Mouse (Mus musculus): Measurements from ENCODE around the gene Gm39115.
A peak's percentile ranks its signal among the peaks of the same experiment; 100 is the strongest.
"Not testable (repeated sequence)": the region's sequence is repeated elsewhere in the genome, so short reads cannot be mapped to it uniquely, and the experiment has no call there.

Gm39115 gene

GRCm38 (mm10) chr7:142135934-142136333 lies at the start of gene Gm39115:
Gm39115 (minus strand) TSS chr7:142136034.
- DNase-seq (ENCODE audit: extremely low spot score, low spot score): not testable (repeated sequence)

DNA sequence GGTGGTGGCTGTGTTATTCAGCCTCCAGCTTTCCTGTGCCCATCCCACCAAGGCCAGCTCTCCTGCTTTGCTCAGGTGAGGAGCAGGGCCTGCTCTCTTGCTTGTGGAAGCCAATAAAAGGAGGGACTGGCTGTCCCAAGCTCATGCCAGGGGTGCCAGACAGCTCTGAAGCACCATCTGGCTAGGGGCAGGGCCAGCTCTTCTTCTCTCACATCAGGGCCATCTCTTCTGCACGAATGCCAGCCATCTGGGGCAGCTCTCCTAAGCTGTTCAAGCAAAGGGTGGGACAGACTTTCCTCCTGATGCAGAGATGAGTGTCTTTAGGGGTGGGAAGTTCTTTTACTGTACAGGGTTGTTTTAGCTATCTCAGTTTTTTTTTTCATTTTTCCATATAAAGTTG lies 45.2 kb upstream of the Gm39115 start:
- no peak for DNase-seq (ENCODE audit: extremely low spot score, low spot score)

- no peak for DNase-seq (ENCODE audit: extremely low spot score, low spot score)
These were observed 42.9 kb upstream of the Gm39115 start for GRCm38 (mm10) chr7:142178685-142179084.

- not testable (repeated sequence) for DNase-seq (ENCODE audit: extremely low spot score, low spot score)
These were observed 40.1 kb upstream of the Gm39115 start, which contains the start of gene Krtap5-2 for GRCm38 (mm10) chr7:142175905-142176304. Krtap5-2 (minus strand) TSS chr7:142176005.

DNA sequence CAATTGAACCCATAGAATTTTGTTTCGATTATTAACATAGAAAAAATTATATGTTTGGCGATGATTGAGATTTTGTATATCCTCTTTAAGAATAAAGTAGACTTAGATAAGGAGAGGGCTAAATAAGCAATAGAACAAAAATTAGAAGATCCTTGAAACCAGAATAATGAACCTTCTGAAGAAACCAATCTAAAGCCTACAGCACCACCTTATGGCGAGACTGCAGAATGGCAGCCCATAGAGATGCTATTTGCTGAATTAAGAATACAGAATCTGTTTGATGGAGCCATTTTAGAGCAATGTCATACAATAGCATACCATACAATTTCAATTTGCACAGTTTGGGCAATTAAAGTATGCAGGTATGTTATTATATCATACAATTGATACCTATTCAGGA lies 34.0 kb upstream of the Gm39115 start:
- DNase-seq (ENCODE audit: extremely low spot score, low spot score): no peak

- not testable (repeated sequence) for DNase-seq (ENCODE audit: extremely low spot score, low spot score)
These were observed 29.8 kb upstream of the Gm39115 start, which contains the start of gene Gm4553 for GRCm38 (mm10) chr7:142165639-142166038. Gm4553 (minus strand) TSS chr7:142165739.

DNA sequence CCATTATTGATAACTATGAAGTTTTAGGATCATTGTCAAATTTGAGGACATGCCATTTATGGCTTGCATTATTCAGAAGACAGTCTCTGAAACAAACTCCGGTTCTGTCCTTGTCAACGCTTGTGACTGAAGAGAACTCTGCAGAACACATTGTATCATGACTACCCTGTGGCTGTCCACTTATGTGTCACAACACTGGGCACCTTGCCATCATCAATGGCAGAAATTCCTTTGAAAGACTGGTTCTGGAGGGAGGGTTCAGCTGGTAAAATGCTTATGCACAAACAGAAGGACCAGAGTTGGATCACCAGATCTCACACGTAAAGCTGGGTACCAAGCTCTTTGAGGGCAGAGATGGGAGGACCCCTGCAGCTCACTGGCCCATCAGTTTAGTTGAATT lies 23.5 kb upstream of the Gm39115 start:
- no peak for DNase-seq (ENCODE audit: extremely low spot score, low spot score)

GRCm38 (mm10) chr7:142157013-142157412 lies 21.2 kb upstream of the Gm39115 start, which contains the start of gene Gm29735:
Gm29735 (minus strand) TSS chr7:142157113.
- not testable (repeated sequence) for DNase-seq (ENCODE audit: extremely low spot score, low spot score)

GRCm38 (mm10) chr7:142155308-142155707 lies 19.5 kb upstream of the Gm39115 start:
- DNase-seq (ENCODE audit: extremely low spot score, low spot score): no peak

DNA sequence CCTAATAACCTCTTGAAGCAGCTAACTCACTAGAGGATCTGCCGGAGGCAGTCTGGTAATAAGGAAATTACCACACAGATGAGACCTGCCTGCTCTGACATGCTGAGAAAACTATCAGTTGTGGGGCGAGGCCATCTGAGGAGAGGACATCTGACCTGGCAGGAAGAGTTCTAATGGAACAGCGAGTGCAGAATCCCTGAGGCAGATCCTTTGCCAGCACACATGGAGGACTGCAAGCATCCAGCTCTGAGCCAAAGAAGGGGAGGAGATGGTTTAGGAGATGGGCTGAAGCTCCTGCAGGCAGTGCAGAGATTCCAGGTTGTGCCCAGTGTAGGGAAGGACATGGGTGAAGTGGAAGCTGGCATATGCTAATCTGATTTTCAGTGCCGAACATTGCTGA lies 16.4 kb upstream of the Gm39115 start:
- no peak for DNase-seq (ENCODE audit: extremely low spot score, low spot score)

GRCm38 (mm10) chr7:142148633-142149032 lies 12.8 kb upstream of the Gm39115 start:
- DNase-seq (ENCODE audit: extremely low spot score, low spot score): no peak

DNA sequence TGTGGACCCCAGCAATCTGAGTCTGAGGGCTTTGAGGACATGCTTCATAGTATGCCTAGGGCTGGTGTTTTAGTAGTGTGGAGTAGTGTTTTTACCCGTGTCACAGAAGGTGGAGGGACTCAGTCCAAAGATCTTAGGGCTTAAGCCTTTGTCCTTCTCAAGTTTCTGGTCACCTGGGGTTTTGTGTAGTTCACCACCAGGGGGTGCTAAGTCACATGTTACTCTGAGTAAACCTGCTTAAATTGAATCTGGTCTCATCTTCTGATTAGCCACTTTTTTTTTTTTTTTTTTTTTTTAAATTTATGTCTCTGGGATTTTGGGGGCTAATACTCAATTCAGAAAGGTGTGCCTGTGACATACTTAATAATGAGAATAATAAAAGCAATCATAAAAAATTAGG lies 10.2 kb upstream of the Gm39115 start:
- peak; percentile 35 for DNase-seq (ENCODE audit: extremely low spot score, low spot score)

GRCm38 (mm10) chr7:142145413-142145940 lies 9.6 kb upstream of the Gm39115 start:
- no peak for DNase-seq (ENCODE audit: extremely low spot score, low spot score)

- DNase-seq (ENCODE audit: extremely low spot score, low spot score): no peak
These were observed 8.7 kb upstream of the Gm39115 start, which contains the start of gene Gm45337 for GRCm38 (mm10) chr7:142144507-142144906. Gm45337 (minus strand) TSS chr7:142144607.

GRCm38 (mm10) chr7:142143506-142144010 lies 7.7 kb upstream of the Gm39115 start:
- DNase-seq (ENCODE audit: extremely low spot score, low spot score): not testable (repeated sequence)

- no peak for DNase-seq (ENCODE audit: extremely low spot score, low spot score)
These were observed 4.9 kb upstream of the Gm39115 start for GRCm38 (mm10) chr7:142140696-142141095.

- no peak for DNase-seq (ENCODE audit: extremely low spot score, low spot score)
These were observed 1.4 kb downstream of the Gm39115 start for GRCm38 (mm10) chr7:142134206-142134995.

DNA sequence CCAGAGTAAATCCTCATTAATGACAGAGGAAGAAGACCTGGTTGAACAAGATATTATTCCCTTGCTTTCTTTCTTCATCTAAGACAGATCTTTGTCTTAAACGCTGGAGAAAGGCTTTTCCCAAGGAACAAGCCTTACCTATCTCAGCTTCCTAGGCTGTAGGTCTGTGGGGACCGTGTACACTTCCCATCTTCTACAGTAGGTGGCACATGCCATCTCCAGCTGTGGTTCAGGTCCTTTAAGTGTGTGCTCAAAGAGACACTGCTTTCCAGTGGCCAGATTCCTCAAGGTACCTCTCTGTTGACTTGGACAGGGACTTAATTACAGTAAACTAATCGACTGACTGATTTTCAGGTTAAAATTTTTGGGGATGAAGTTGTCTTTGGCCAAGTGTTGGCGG lies 7.0 kb downstream of the Gm39115 start:
- no peak for DNase-seq (ENCODE audit: extremely low spot score, low spot score)

- not testable (repeated sequence) for DNase-seq (ENCODE audit: extremely low spot score, low spot score)
These were observed 15.2 kb downstream of the Gm39115 start, which contains the start of gene Gm45618 for GRCm38 (mm10) chr7:142120629-142121028. Gm45618 (minus strand) TSS chr7:142120729.

DNA sequence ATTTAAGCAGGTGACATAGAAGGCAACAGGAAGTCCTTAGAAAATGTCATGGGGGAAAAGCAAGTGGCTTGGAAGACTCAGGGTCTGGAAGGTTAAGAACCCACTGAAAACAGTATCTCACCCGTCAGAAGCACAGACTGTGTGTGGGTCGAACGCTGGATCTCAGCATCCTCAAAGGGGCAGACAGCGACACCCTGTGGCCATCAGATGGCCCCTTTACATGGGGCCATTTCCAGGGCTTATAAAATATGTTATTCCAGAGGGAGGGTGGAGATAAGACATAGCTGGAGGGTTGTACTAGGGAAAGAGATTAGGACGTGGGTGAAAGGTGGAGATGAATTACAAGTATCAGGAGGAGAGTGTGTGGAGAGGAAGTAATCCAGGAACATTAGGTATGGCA lies 16.2 kb downstream of the Gm39115 start:
- DNase-seq (ENCODE audit: extremely low spot score, low spot score): no peak

GRCm38 (mm10) chr7:142104747-142105146 lies 31.1 kb downstream of the Gm39115 start:
- no peak for DNase-seq (ENCODE audit: extremely low spot score, low spot score)

GRCm38 (mm10) chr7:142097776-142098175 lies 38.1 kb downstream of the Gm39115 start:
- DNase-seq (ENCODE audit: extremely low spot score, low spot score): peak; percentile 74
